Mouse (Mus musculus): ENCODE measurements around the gene Hat1.

DNA sequence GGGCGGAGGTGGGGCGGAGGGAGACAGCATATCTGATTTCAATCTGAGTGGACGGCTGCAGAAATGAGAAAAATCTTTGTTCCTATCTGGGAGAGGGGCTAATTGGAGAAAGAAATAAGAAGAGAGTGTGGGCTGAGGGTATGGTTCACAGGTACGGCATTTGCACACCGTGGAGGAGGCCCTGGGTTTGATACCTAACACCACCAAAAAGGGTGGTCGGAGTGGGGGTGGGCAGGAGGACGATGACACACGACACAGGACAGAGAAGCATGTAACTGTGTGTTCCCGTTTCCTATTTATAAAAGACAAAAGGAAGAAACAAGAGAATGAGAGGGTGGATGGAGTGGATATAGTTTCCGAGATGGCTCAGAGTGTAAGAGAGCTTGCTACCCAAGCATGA, 41.6 kb upstream of the Hat1 start:
- no peak for TF ChIP-seq CTCF (IDR thresholded peaks at IDR 0.05; ENCODE audit: low read depth)
- no peak for TF ChIP-seq EP300 (optimal IDR thresholded peaks at IDR 0.05)
